15 mouse cellular contexts compared by ENCODE assay signal in genomic region chr7:84427221-84427620, GRCm38 (mm10). TPM values are rescaled to one million over a fixed set of nuclear protein-coding genes. Genes with fewer than 3 reads are reported as not detected.
"Had no signal": no experiment of that assay in that cellular context is flagged by ENCODE, and none has a peak within 500 bp of the region (broad histone marks: within the 10 kb centered on the region; RNA-seq: fewer than 3 reads in every experiment).

No protein-coding gene starts in this region.

- DNase-seq: liver, postnatal 0 days; lung, adult 2 months; lung, postnatal 10 days; lung, postnatal 36 days; right cerebral cortex, postnatal 14 days; thymus, adult 2 months; thymus, postnatal 25 days; thymus, postnatal 4 days had no signal

- H3K36me3 ChIP-seq: midbrain, embryonic 13.5 days; midbrain, embryonic 15.5 days; neural tube, embryonic 12.5 days; stomach, embryonic 15.5 days had no signal

- H3K27me3 ChIP-seq: megakaryocyte, embryonic 14.5 days; midbrain, embryonic 13.5 days; midbrain, embryonic 15.5 days; neural tube, embryonic 12.5 days; stomach, embryonic 15.5 days had no signal

- H3K4me3 ChIP-seq: megakaryocyte, embryonic 14.5 days; midbrain, embryonic 13.5 days; midbrain, embryonic 15.5 days; neural tube, embryonic 12.5 days; stomach, embryonic 15.5 days had no signal

- H3K4me1 ChIP-seq: megakaryocyte, embryonic 14.5 days; neural tube, embryonic 12.5 days; stomach, embryonic 15.5 days had no signal

- H3K27ac ChIP-seq: macrophage; midbrain, embryonic 13.5 days; midbrain, embryonic 15.5 days; neural tube, embryonic 12.5 days; stomach, embryonic 15.5 days; stomach, postnatal 0 days had no signal

RNA-seq across cellular contexts. Expression of gene Arnt2, which starts 17.2 kb away (rescaled TPM):
- polyA plus RNA-seq: liver, postnatal 0 days had no signal
